Mouse (Mus musculus): ENCODE measurements at regions not wholly inside any gene's neighbourhood (a gene's known extent, or its start where the extent isn't known, plus 50 kb on each side); places are given as distances from the start of the nearest gene placed in this dataset.
"Not testable (repeated sequence)": the region's sequence is repeated elsewhere in the genome, so short reads cannot be mapped to it uniquely, and the experiment has no call there.

- TF ChIP-seq CTCF (IDR thresholded peaks at IDR 0.05; ENCODE audit: low read depth, low read length) (no peak), POLR2A (IDR thresholded peaks at IDR 0.05; ENCODE audit: extremely low read depth, insufficient read depth, low read length) (no peak)
- 74% methylated on average over 6 of the region's 6 CpGs for WGBS
Observed at GRCm38 (mm10) chr8:103644106-103644505, 457.3 kb upstream of the Cdh5 start.

GRCm38 (mm10) chr8:103644845-103645244 lies 456.6 kb upstream of the Cdh5 start:
- H3K4me1 ChIP-seq (ENCODE audit: control insufficient read depth, insufficient read depth, low read length), result no peaks in the 10 kb centered on the region
- H3K27ac ChIP-seq (replicated peaks; ENCODE audit: insufficient read depth, low read depth, low read length), result no peak overlapping the region
- no peaks in the 10 kb centered on the region for H3K79me2 ChIP-seq (ENCODE audit: control insufficient read depth, insufficient read depth, low read length)
- no peak overlapping the region for H3K9ac ChIP-seq (ENCODE audit: low read depth, low read length)
- H3K36me3 ChIP-seq (ENCODE audit: control insufficient read depth, insufficient read depth, low read length), result no peaks in the 10 kb centered on the region
- H3K4me3 ChIP-seq (ENCODE audit: insufficient read depth, low read depth, low read length), result no peak overlapping the region
- no peak for DNase-seq (ENCODE audit: extremely low read depth, low read depth, low spot score)
- H3K27me3 ChIP-seq (ENCODE audit: control insufficient read depth, insufficient read depth, low read length), result no peaks in the 10 kb centered on the region
- WGBS, result 88% methylated on average over 3 of the region's 3 CpGs
- no peak for TF ChIP-seq POLR2A (IDR thresholded peaks at IDR 0.05; ENCODE audit: extremely low read depth, insufficient read depth, low read length)

More at GRCm38 (mm10) chr8:103644106-103644505, 457.3 kb upstream of the Cdh5 start:
- H3K79me2 ChIP-seq (ENCODE audit: control insufficient read depth, insufficient read depth, low read length), result no peaks in the 10 kb centered on the region
- H3K27ac ChIP-seq (replicated peaks; ENCODE audit: insufficient read depth, low read depth, low read length), result no peak overlapping the region
- no peak for DNase-seq (ENCODE audit: extremely low read depth, low read depth, low spot score)
- no peaks in the 10 kb centered on the region for H3K36me3 ChIP-seq (ENCODE audit: control insufficient read depth, insufficient read depth, low read length)
- H3K27me3 ChIP-seq (ENCODE audit: control insufficient read depth, insufficient read depth, low read length), result no peaks in the 10 kb centered on the region
- H3K4me3 ChIP-seq (ENCODE audit: insufficient read depth, low read depth, low read length), result no peak overlapping the region
- H3K9ac ChIP-seq (ENCODE audit: low read depth, low read length), result no peak overlapping the region
- no peaks in the 10 kb centered on the region for H3K4me1 ChIP-seq (ENCODE audit: control insufficient read depth, insufficient read depth, low read length)

GRCm38 (mm10) chr8:103664796-103665195 lies 436.6 kb upstream of the Cdh5 start:
- TF ChIP-seq POLR2A (IDR thresholded peaks at IDR 0.05; ENCODE audit: extremely low read depth, insufficient read depth, low read length), result no peak
- no peak for TF ChIP-seq CTCF (IDR thresholded peaks at IDR 0.05; ENCODE audit: low read depth, low read length)
- Histone ChIP-seq H3K9ac (ENCODE audit: low read depth, low read length) (no peak overlapping the region), H3K27ac (replicated peaks; ENCODE audit: insufficient read depth, low read depth, low read length) (no peak overlapping the region), H3K79me2 (ENCODE audit: control insufficient read depth, insufficient read depth, low read length) (no peaks in the 10 kb centered on the region), H3K27me3 (ENCODE audit: control insufficient read depth, insufficient read depth, low read length) (no peaks in the 10 kb centered on the region), H3K4me3 (ENCODE audit: insufficient read depth, low read depth, low read length) (no peak overlapping the region), H3K36me3 (ENCODE audit: control insufficient read depth, insufficient read depth, low read length) (no peaks in the 10 kb centered on the region), H3K4me1 (ENCODE audit: control insufficient read depth, insufficient read depth, low read length) (no peaks in the 10 kb centered on the region)
- 86% methylated on average over 1 of the region's 1 CpGs for WGBS
- no peak for DNase-seq (ENCODE audit: extremely low read depth, low read depth, low spot score)

- H3K4me1 ChIP-seq (ENCODE audit: control insufficient read depth, insufficient read depth, low read length); H3K4me3 ChIP-seq (ENCODE audit: insufficient read depth, low read depth, low read length); H3K79me2 ChIP-seq (ENCODE audit: control insufficient read depth, insufficient read depth, low read length); H3K27ac ChIP-seq (replicated peaks; ENCODE audit: insufficient read depth, low read depth, low read length); H3K36me3 ChIP-seq (ENCODE audit: control insufficient read depth, insufficient read depth, low read length); H3K27me3 ChIP-seq (ENCODE audit: control insufficient read depth, insufficient read depth, low read length); DNase-seq (ENCODE audit: extremely low read depth, low read depth, low spot score); H3K9ac ChIP-seq (ENCODE audit: low read depth, low read length): not testable (repeated sequence)
- WGBS, result 85% methylated on average over 5 of the region's 5 CpGs
Observed at GRCm38 (mm10) chr8:103686233-103686632, 415.2 kb upstream of the Cdh5 start.

GRCm38 (mm10) chr8:103690438-103690837 lies 411.0 kb upstream of the Cdh5 start:
- 80% methylated on average over 1 of the region's 1 CpGs for WGBS
- Histone ChIP-seq H3K27ac (replicated peaks; ENCODE audit: insufficient read depth, low read depth, low read length) (no peak overlapping the region), H3K4me3 (ENCODE audit: insufficient read depth, low read depth, low read length) (no peak overlapping the region), H3K79me2 (ENCODE audit: control insufficient read depth, insufficient read depth, low read length) (no peaks in the 10 kb centered on the region), H3K4me1 (ENCODE audit: control insufficient read depth, insufficient read depth, low read length) (no peaks in the 10 kb centered on the region), H3K36me3 (ENCODE audit: control insufficient read depth, insufficient read depth, low read length) (no peaks in the 10 kb centered on the region), H3K9ac (ENCODE audit: low read depth, low read length) (no peak overlapping the region), H3K27me3 (ENCODE audit: control insufficient read depth, insufficient read depth, low read length) (no peaks in the 10 kb centered on the region)
- no peak for DNase-seq (ENCODE audit: extremely low read depth, low read depth, low spot score)
- TF ChIP-seq CTCF (IDR thresholded peaks at IDR 0.05; ENCODE audit: low read depth, low read length) (no peak), POLR2A (IDR thresholded peaks at IDR 0.05; ENCODE audit: extremely low read depth, insufficient read depth, low read length) (no peak)

GRCm38 (mm10) chr8:103693531-103693930 lies 407.9 kb upstream of the Cdh5 start:
- no peaks in the 10 kb centered on the region for H3K27me3 ChIP-seq (ENCODE audit: control insufficient read depth, insufficient read depth, low read length)
- TF ChIP-seq CTCF (IDR thresholded peaks at IDR 0.05; ENCODE audit: low read depth, low read length) (no peak), POLR2A (IDR thresholded peaks at IDR 0.05; ENCODE audit: extremely low read depth, insufficient read depth, low read length) (no peak)
- no peak overlapping the region for H3K4me3 ChIP-seq (ENCODE audit: insufficient read depth, low read depth, low read length)
- no peak overlapping the region for H3K9ac ChIP-seq (ENCODE audit: low read depth, low read length)
- 90% methylated on average over 8 of the region's 8 CpGs for WGBS
- no peak for DNase-seq (ENCODE audit: extremely low read depth, low read depth, low spot score)
- H3K36me3 ChIP-seq (ENCODE audit: control insufficient read depth, insufficient read depth, low read length), result no peaks in the 10 kb centered on the region
- no peaks in the 10 kb centered on the region for H3K4me1 ChIP-seq (ENCODE audit: control insufficient read depth, insufficient read depth, low read length)
- no peak overlapping the region for H3K27ac ChIP-seq (replicated peaks; ENCODE audit: insufficient read depth, low read depth, low read length)
- no peaks in the 10 kb centered on the region for H3K79me2 ChIP-seq (ENCODE audit: control insufficient read depth, insufficient read depth, low read length)
